Mouse (Mus musculus) forebrain, embryonic 13.5 days (tissue): ENCODE results near the gene Lca5. TPM values are rescaled to one million over a fixed set of nuclear protein-coding genes. Genes with fewer than 3 reads are reported as not detected.

Experiments used
- ATAC-seq: fragments of 200-750 bp; cut with Nextera tagmentation; 2 replicates; pipeline ENCODE4 v1.8.0; 2017
- H3K27ac ChIP-seq: fragments of 300-500 bp; sonication (generic); 2 replicates; pipeline ENCODE4 v1.5.1; 2015; ENCODE audit warnings: inconsistent platforms, mild to moderate bottlenecking, moderate library complexity
- H3K27me3 ChIP-seq: fragments of 300-500 bp; sonication (generic); 2 replicates; pipeline ENCODE4 v1.6.1; 2015; ENCODE audit warnings: mild to moderate bottlenecking, inconsistent platforms
- H3K36me3 ChIP-seq: fragments of 300-500 bp; sonication (generic); 2 replicates; pipeline ENCODE4 v1.6.1; 2015; ENCODE audit warnings: mild to moderate bottlenecking, inconsistent platforms; ENCODE audit not compliant: poor library complexity, severe bottlenecking
- H3K4me1 ChIP-seq: fragments of 300-500 bp; sonication (generic); 2 replicates; pipeline ENCODE4 v1.6.1; 2015; ENCODE audit warnings: inconsistent platforms
- H3K4me2 ChIP-seq: fragments of 300-500 bp; sonication (generic); 2 replicates; pipeline ENCODE4 v1.6.1; 2015; ENCODE audit warnings: inconsistent platforms, mild to moderate bottlenecking, moderate library complexity
- H3K4me3 ChIP-seq: fragments of 300-500 bp; sonication (generic); 2 replicates; pipeline ENCODE4 v1.5.1; 2015; ENCODE audit warnings: mild to moderate bottlenecking, inconsistent platforms
- H3K9ac ChIP-seq: fragments of 300-500 bp; sonication (generic); 2 replicates; pipeline ENCODE4 v1.6.1; 2015; ENCODE audit warnings: mild to moderate bottlenecking, inconsistent platforms
- H3K9me3 ChIP-seq: fragments of 300-500 bp; sonication (generic); replicated peaks from 2 replicates; pipeline ENCODE4 v1.6.1; 2016; ENCODE audit warnings: inconsistent platforms
- WGBS: fragments of 180-500 bp; shearing (Covaris S2); methylation state at CpG from one replicate; pipeline ENCODE4 v1.1.7; 2015; 5-methylcytosine and 5-hydroxymethylcytosine counted together
- polyA plus RNA-seq: library from polyadenylated mRNA; unstranded; fragments of >200 nt; fragmentation: Nextera tagmentation; extraction: Ambion mirVana; gene quantifications from 2 replicates; pipeline ENCODE4 v1.2.1, GENCODE M21; 2015

The Lca5 gene
- polyA plus RNA-seq: 23.4 and 26.5 TPM in 2 replicates

- Histone ChIP-seq H3K9ac (peak within 1 kb of the TSS; percentile 67), H3K27me3 (no peaks in the 10 kb centered on the region), H3K4me1 (peaks cover 13% of the 10 kb centered on the region), H3K4me3 (peak within 1 kb of the TSS; percentile 57), H3K27ac (peak within 1 kb of the TSS; percentile 93), H3K4me2 (peak within 1 kb of the TSS; percentile 74), H3K9me3 (no peaks in the 10 kb centered on the region), H3K36me3 (no peaks in the 10 kb centered on the region)
- under 1% methylated on average over 53 of the region's 57 CpGs for WGBS
- ATAC-seq: peak; percentile 99
Measured at GRCm38 (mm10) chr9:83440392-83441357, at the start of gene Lca5. Lca5 (minus strand) TSS chr9:83441127.

GRCm38 (mm10) chr9:83488491-83489210, 47.7 kb upstream of the Lca5 start:
- no peaks in the 10 kb centered on the region for H3K9me3 ChIP-seq
- H3K4me1 ChIP-seq: peaks cover 4% of the 10 kb centered on the region; the same call in 1 of the 2 replicates
- H3K36me3 ChIP-seq: no peaks in the 10 kb centered on the region
- no peaks in the 10 kb centered on the region for H3K27me3 ChIP-seq
- peak overlapping the region; percentile 19; the same call in 1 of the 2 replicates for H3K4me2 ChIP-seq
- no peak overlapping the region for H3K4me3 ChIP-seq
- 42% methylated on average over 15 of the region's 15 CpGs for WGBS
- ATAC-seq: peak; percentile 57
- peak overlapping the region; percentile 79 for H3K27ac ChIP-seq
- no peak overlapping the region for H3K9ac ChIP-seq

GRCm38 (mm10) chr9:83487771-83488470, 47.0 kb upstream of the Lca5 start:
- Histone ChIP-seq H3K4me1 (peaks cover 4% of the 10 kb centered on the region; the same call in 1 of the 2 replicates), H3K27me3 (no peaks in the 10 kb centered on the region), H3K4me2 (peak overlapping the region; percentile 19; the same call in 1 of the 2 replicates), H3K27ac (peak overlapping the region; percentile 79), H3K36me3 (no peaks in the 10 kb centered on the region), H3K9me3 (no peaks in the 10 kb centered on the region), H3K4me3 (no peak overlapping the region), H3K9ac (no peak overlapping the region)
- peak; percentile 94 for ATAC-seq
- WGBS: 47% methylated on average over 9 of the region's 9 CpGs

GRCm38 (mm10) chr9:83485966-83486365, 45.0 kb upstream of the Lca5 start:
- peaks cover 4% of the 10 kb centered on the region; the same call in 1 of the 2 replicates for H3K4me1 ChIP-seq

GRCm38 (mm10) chr9:83485357-83485756, 44.4 kb upstream of the Lca5 start:
- 98% methylated on average over 1 of the region's 1 CpGs for WGBS
- H3K4me1 ChIP-seq: peaks cover 4% of the 10 kb centered on the region; the same call in 1 of the 2 replicates
- no peaks in the 10 kb centered on the region for H3K36me3 ChIP-seq
- no peak overlapping the region for H3K27ac ChIP-seq
- no peak overlapping the region for H3K9ac ChIP-seq
- no peak overlapping the region for H3K4me3 ChIP-seq
- no peak overlapping the region for H3K4me2 ChIP-seq
- no peak for ATAC-seq
- no peaks in the 10 kb centered on the region for H3K9me3 ChIP-seq
- no peaks in the 10 kb centered on the region for H3K27me3 ChIP-seq

More at GRCm38 (mm10) chr9:83485966-83486365, 45.0 kb upstream of the Lca5 start:
- 93% methylated on average over 3 of the region's 3 CpGs for WGBS
- H3K9me3 ChIP-seq: no peaks in the 10 kb centered on the region
- H3K27ac ChIP-seq: no peak overlapping the region
- ATAC-seq: no peak
- no peak overlapping the region for H3K4me2 ChIP-seq
- H3K4me3 ChIP-seq: no peak overlapping the region
- no peaks in the 10 kb centered on the region for H3K36me3 ChIP-seq
- no peaks in the 10 kb centered on the region for H3K27me3 ChIP-seq
- no peak overlapping the region for H3K9ac ChIP-seq

GRCm38 (mm10) chr9:83483419-83483818, 42.5 kb upstream of the Lca5 start:
- ATAC-seq: no peak
- WGBS: 93% methylated on average over 4 of the region's 4 CpGs
- no peaks in the 10 kb centered on the region for H3K9me3 ChIP-seq
- H3K27me3 ChIP-seq: no peaks in the 10 kb centered on the region
- no peak overlapping the region for H3K4me2 ChIP-seq
- no peak overlapping the region for H3K9ac ChIP-seq
- H3K36me3 ChIP-seq: no peaks in the 10 kb centered on the region
- peaks cover 2% of the 10 kb centered on the region; the same call in 1 of the 2 replicates for H3K4me1 ChIP-seq
- H3K4me3 ChIP-seq: no peak overlapping the region
- no peak overlapping the region for H3K27ac ChIP-seq

GRCm38 (mm10) chr9:83482176-83482949, 41.4 kb upstream of the Lca5 start:
- Histone ChIP-seq H3K36me3 (no peaks in the 10 kb centered on the region), H3K4me2 (no peak overlapping the region), H3K9me3 (no peaks in the 10 kb centered on the region), H3K9ac (no peak overlapping the region), H3K27ac (no peak overlapping the region), H3K27me3 (no peaks in the 10 kb centered on the region), H3K4me1 (no peaks in the 10 kb centered on the region; the same call in 1 of the 2 replicates), H3K4me3 (no peak overlapping the region)
- peak; percentile 69 for ATAC-seq
- WGBS: 83% methylated on average over 4 of the region's 4 CpGs

GRCm38 (mm10) chr9:83469871-83470270, 28.9 kb upstream of the Lca5 start:
- Histone ChIP-seq H3K9ac (no peak overlapping the region), H3K4me3 (no peak overlapping the region), H3K27ac (no peak overlapping the region), H3K4me2 (no peak overlapping the region), H3K9me3 (no peaks in the 10 kb centered on the region), H3K4me1 (no peaks in the 10 kb centered on the region), H3K36me3 (no peaks in the 10 kb centered on the region), H3K27me3 (no peaks in the 10 kb centered on the region)
- ATAC-seq: no peak
- 73% methylated on average over 2 of the region's 2 CpGs for WGBS

- peaks cover 12% of the 10 kb centered on the region; the same call in 1 of the 2 replicates for H3K4me1 ChIP-seq
- peak overlapping the region; percentile 74 for H3K9ac ChIP-seq
- H3K27ac ChIP-seq: peak overlapping the region; percentile 49
- peak overlapping the region; percentile 69 for H3K4me2 ChIP-seq
- H3K9me3 ChIP-seq: no peaks in the 10 kb centered on the region
- H3K36me3 ChIP-seq: no peaks in the 10 kb centered on the region
- peak overlapping the region; percentile 41 for H3K4me3 ChIP-seq
- 3% methylated on average over 22 of the region's 22 CpGs for WGBS
- H3K27me3 ChIP-seq: no peaks in the 10 kb centered on the region
- peak; percentile 90 for ATAC-seq
Measured at GRCm38 (mm10) chr9:83447771-83448170, 6.8 kb upstream of the Lca5 start.

- WGBS: 74% methylated on average over 9 of the region's 9 CpGs
- H3K27ac ChIP-seq: no peak overlapping the region
- no peak for ATAC-seq
- H3K36me3 ChIP-seq: no peaks in the 10 kb centered on the region
- H3K9me3 ChIP-seq: no peaks in the 10 kb centered on the region
- no peaks in the 10 kb centered on the region for H3K27me3 ChIP-seq
- H3K4me1 ChIP-seq: peaks cover 12% of the 10 kb centered on the region; the same call in 1 of the 2 replicates
- peak overlapping the region; percentile 69 for H3K4me2 ChIP-seq
- H3K9ac ChIP-seq: peak overlapping the region; percentile 74
- peak overlapping the region; percentile 41; the same call in 1 of the 2 replicates for H3K4me3 ChIP-seq
Measured at GRCm38 (mm10) chr9:83447176-83447575, 6.2 kb upstream of the Lca5 start.

- Histone ChIP-seq H3K4me3 (no peak overlapping the region), H3K27ac (no peak overlapping the region), H3K4me1 (peaks cover 13% of the 10 kb centered on the region), H3K9ac (no peak overlapping the region), H3K27me3 (no peaks in the 10 kb centered on the region), H3K36me3 (no peaks in the 10 kb centered on the region), H3K9me3 (no peaks in the 10 kb centered on the region), H3K4me2 (no peak overlapping the region)
- 86% methylated on average over 5 of the region's 5 CpGs for WGBS
- ATAC-seq: no peak
Measured at GRCm38 (mm10) chr9:83437621-83438020, 3.3 kb downstream of the Lca5 start.
